Mouse (Mus musculus): Measurements from ENCODE around the gene Fam193a. TPM values are rescaled to one million over a fixed set of nuclear protein-coding genes. Genes with fewer than 3 reads are reported as not detected.

Gene Fam193a
- polyA plus RNA-seq, 1 experiment from 2014 or later, result 14.4 TPM

- Histone ChIP-seq H3K4me3 (ENCODE audit: low read depth, low read length) (no peak overlapping the region), H3K9me3 (ENCODE audit: control insufficient read depth, low read length) (no peaks in the 10 kb centered on the region), H3K4me1 (ENCODE audit: control insufficient read depth, insufficient read depth, low read length) (no peaks in the 10 kb centered on the region), H3K9ac (ENCODE audit: low read length) (no peak overlapping the region), H3K27me3 (ENCODE audit: control insufficient read depth, insufficient read depth, low read length) (no peaks in the 10 kb centered on the region), H3K36me3 (ENCODE audit: control insufficient read depth, insufficient read depth, low read length) (no peaks in the 10 kb centered on the region), H3K27ac (ENCODE audit: low read depth, low read length) (no peak overlapping the region), H3K4me2 (no peak overlapping the region)
- WGBS, result 82% methylated on average over 6 of the region's 6 CpGs
- DNase-seq (ENCODE audit: low spot score, missing footprints), result no peak
- ATAC-seq (ENCODE audit: low FRiP score), result no peak
Observed at GRCm38 (mm10) chr5:34496745-34497144, 127.0 kb downstream of the Fam193a start.

GRCm38 (mm10) chr5:34500886-34501285 lies 131.2 kb downstream of the Fam193a start:
- H3K4me1 ChIP-seq (ENCODE audit: control insufficient read depth, insufficient read depth, low read length), result no peaks in the 10 kb centered on the region
- H3K4me2 ChIP-seq, result no peak overlapping the region
- no peak for DNase-seq (ENCODE audit: low spot score, missing footprints)
- H3K9me3 ChIP-seq (ENCODE audit: control insufficient read depth, low read length), result no peaks in the 10 kb centered on the region
- H3K4me3 ChIP-seq (ENCODE audit: low read depth, low read length), result no peak overlapping the region
- H3K36me3 ChIP-seq (ENCODE audit: control insufficient read depth, insufficient read depth, low read length), result no peaks in the 10 kb centered on the region
- no peaks in the 10 kb centered on the region for H3K27me3 ChIP-seq (ENCODE audit: control insufficient read depth, insufficient read depth, low read length)
- no peak overlapping the region for H3K9ac ChIP-seq (ENCODE audit: low read length)
- no peak overlapping the region for H3K27ac ChIP-seq (ENCODE audit: low read depth, low read length)
- 87% methylated on average over 5 of the region's 5 CpGs for WGBS
- no peak for ATAC-seq (ENCODE audit: low FRiP score)

GRCm38 (mm10) chr5:34501588-34501987 lies 131.9 kb downstream of the Fam193a start:
- Histone ChIP-seq H3K27ac (ENCODE audit: low read depth, low read length) (no peak overlapping the region), H3K9ac (ENCODE audit: low read length) (no peak overlapping the region), H3K9me3 (ENCODE audit: control insufficient read depth, low read length) (no peaks in the 10 kb centered on the region), H3K4me3 (ENCODE audit: low read depth, low read length) (no peak overlapping the region), H3K36me3 (ENCODE audit: control insufficient read depth, insufficient read depth, low read length) (no peaks in the 10 kb centered on the region), H3K27me3 (ENCODE audit: control insufficient read depth, insufficient read depth, low read length) (no peaks in the 10 kb centered on the region), H3K4me2 (no peak overlapping the region), H3K4me1 (ENCODE audit: control insufficient read depth, insufficient read depth, low read length) (no peaks in the 10 kb centered on the region)
- 89% methylated on average over 3 of the region's 3 CpGs for WGBS
- ATAC-seq (ENCODE audit: low FRiP score) (no peak), DNase-seq (ENCODE audit: low spot score, missing footprints) (no peak)

- no peak for ATAC-seq (ENCODE audit: low FRiP score)
- no peaks in the 10 kb centered on the region for H3K36me3 ChIP-seq (ENCODE audit: control insufficient read depth, insufficient read depth, low read length)
- H3K27me3 ChIP-seq (ENCODE audit: control insufficient read depth, insufficient read depth, low read length), result no peaks in the 10 kb centered on the region
- no peak overlapping the region for H3K9ac ChIP-seq (ENCODE audit: low read length)
- no peak for DNase-seq (ENCODE audit: low spot score, missing footprints)
- no peak overlapping the region for H3K4me3 ChIP-seq (ENCODE audit: low read depth, low read length)
- H3K27ac ChIP-seq (ENCODE audit: low read depth, low read length), result no peak overlapping the region
- H3K4me1 ChIP-seq (ENCODE audit: control insufficient read depth, insufficient read depth, low read length), result no peaks in the 10 kb centered on the region
- WGBS, result 88% methylated on average over 1 of the region's 1 CpGs
- H3K9me3 ChIP-seq (ENCODE audit: control insufficient read depth, low read length), result no peaks in the 10 kb centered on the region
- no peak overlapping the region for H3K4me2 ChIP-seq
Observed at GRCm38 (mm10) chr5:34502411-34502810, 132.7 kb downstream of the Fam193a start.

- H3K36me3 ChIP-seq (ENCODE audit: control insufficient read depth, insufficient read depth, low read length), result no peaks in the 10 kb centered on the region
- H3K27me3 ChIP-seq (ENCODE audit: control insufficient read depth, insufficient read depth, low read length), result no peaks in the 10 kb centered on the region
- H3K4me1 ChIP-seq (ENCODE audit: control insufficient read depth, insufficient read depth, low read length), result no peaks in the 10 kb centered on the region
- H3K4me2 ChIP-seq, result no peak overlapping the region
- no peak for DNase-seq (ENCODE audit: low spot score, missing footprints)
- no peak overlapping the region for H3K27ac ChIP-seq (ENCODE audit: low read depth, low read length)
- no peaks in the 10 kb centered on the region for H3K9me3 ChIP-seq (ENCODE audit: control insufficient read depth, low read length)
- no peak for ATAC-seq (ENCODE audit: low FRiP score)
- H3K4me3 ChIP-seq (ENCODE audit: low read depth, low read length), result no peak overlapping the region
- WGBS, result 80% methylated on average over 6 of the region's 6 CpGs
- no peak overlapping the region for H3K9ac ChIP-seq (ENCODE audit: low read length)
Observed at GRCm38 (mm10) chr5:34502821-34503220, 133.1 kb downstream of the Fam193a start.

GRCm38 (mm10) chr5:34512486-34512885 lies 142.8 kb downstream of the Fam193a start:
- no peak overlapping the region for H3K9ac ChIP-seq (ENCODE audit: low read length)
- peaks cover 7% of the 10 kb centered on the region; the same call in 1 of the 2 replicates for H3K27me3 ChIP-seq (ENCODE audit: control insufficient read depth, insufficient read depth, low read length)
- no peak overlapping the region for H3K4me3 ChIP-seq (ENCODE audit: low read depth, low read length)
- DNase-seq (ENCODE audit: low spot score, missing footprints) (no peak), ATAC-seq (ENCODE audit: low FRiP score) (no peak)
- peaks cover 6% of the 10 kb centered on the region; the same call in 1 of the 2 replicates for H3K4me1 ChIP-seq (ENCODE audit: control insufficient read depth, insufficient read depth, low read length)
- no peak overlapping the region for H3K27ac ChIP-seq (ENCODE audit: low read depth, low read length)
- no peak overlapping the region for H3K4me2 ChIP-seq
- H3K36me3 ChIP-seq (ENCODE audit: control insufficient read depth, insufficient read depth, low read length), result no peaks in the 10 kb centered on the region
- H3K9me3 ChIP-seq (ENCODE audit: control insufficient read depth, low read length), result no peaks in the 10 kb centered on the region
- WGBS, result 92% methylated on average over 3 of the region's 3 CpGs

- under 1% methylated on average over 64 of the region's 64 CpGs for WGBS
- peaks cover 6% of the 10 kb centered on the region; the same call in 1 of the 2 replicates for H3K4me1 ChIP-seq (ENCODE audit: control insufficient read depth, insufficient read depth, low read length)
- no peak within 1 kb of the TSS for H3K27ac ChIP-seq (ENCODE audit: low read depth, low read length)
- peak within 1 kb of the TSS; percentile 65 for H3K9ac ChIP-seq (ENCODE audit: low read length)
- H3K4me3 ChIP-seq (ENCODE audit: low read depth, low read length), result peak within 1 kb of the TSS; percentile 57
- no peaks in the 10 kb centered on the region for H3K36me3 ChIP-seq (ENCODE audit: control insufficient read depth, insufficient read depth, low read length)
- peak; percentile 99 for DNase-seq (ENCODE audit: low spot score, missing footprints)
- H3K4me2 ChIP-seq, result peak within 1 kb of the TSS; percentile 95
- no peaks in the 10 kb centered on the region for H3K9me3 ChIP-seq (ENCODE audit: control insufficient read depth, low read length)
- ATAC-seq (ENCODE audit: low FRiP score), result peak; percentile 96
- H3K27me3 ChIP-seq (ENCODE audit: control insufficient read depth, insufficient read depth, low read length), result peaks cover 7% of the 10 kb centered on the region; the same call in 1 of the 2 replicates
Observed at GRCm38 (mm10) chr5:34513466-34514217, 143.9 kb downstream of the Fam193a start, which contains the start of gene Tnip2. Gene Tnip2 (minus strand): TSS chr5:34513991.

- no peaks in the 10 kb centered on the region for H3K36me3 ChIP-seq (ENCODE audit: control insufficient read depth, insufficient read depth, low read length)
- H3K4me3 ChIP-seq (ENCODE audit: low read depth, low read length), result peak overlapping the region; percentile 57; the same call in 1 of the 2 replicates
- peaks cover 7% of the 10 kb centered on the region; the same call in 1 of the 2 replicates for H3K27me3 ChIP-seq (ENCODE audit: control insufficient read depth, insufficient read depth, low read length)
- 0 out of 2 replicates have a peak overlapping the region, but pooled peaks have one; percentile 12 for H3K9ac ChIP-seq (ENCODE audit: low read length)
- no peak overlapping the region for H3K27ac ChIP-seq (ENCODE audit: low read depth, low read length)
- peak overlapping the region; percentile 95 for H3K4me2 ChIP-seq
- ATAC-seq (ENCODE audit: low FRiP score) (no peak; the same call in 1 of the 2 replicates), DNase-seq (ENCODE audit: low spot score, missing footprints) (no peak)
- H3K9me3 ChIP-seq (ENCODE audit: control insufficient read depth, low read length), result no peaks in the 10 kb centered on the region
- WGBS, result 31% methylated on average over 7 of the region's 7 CpGs
- peaks cover 6% of the 10 kb centered on the region; the same call in 1 of the 2 replicates for H3K4me1 ChIP-seq (ENCODE audit: control insufficient read depth, insufficient read depth, low read length)
Observed at GRCm38 (mm10) chr5:34514218-34514566, 144.5 kb downstream of the Fam193a start.

GRCm38 (mm10) chr5:34515096-34515495 lies 145.4 kb downstream of the Fam193a start:
- Histone ChIP-seq H3K27me3 (ENCODE audit: control insufficient read depth, insufficient read depth, low read length) (peaks cover 7% of the 10 kb centered on the region; the same call in 1 of the 2 replicates), H3K9ac (ENCODE audit: low read length) (no peak overlapping the region), H3K4me3 (ENCODE audit: low read depth, low read length) (no peak overlapping the region), H3K4me2 (no peak overlapping the region), H3K9me3 (ENCODE audit: control insufficient read depth, low read length) (no peaks in the 10 kb centered on the region), H3K4me1 (ENCODE audit: control insufficient read depth, insufficient read depth, low read length) (peaks cover 6% of the 10 kb centered on the region; the same call in 1 of the 2 replicates), H3K27ac (ENCODE audit: low read depth, low read length) (no peak overlapping the region), H3K36me3 (ENCODE audit: control insufficient read depth, insufficient read depth, low read length) (no peaks in the 10 kb centered on the region)
- ATAC-seq (ENCODE audit: low FRiP score) (no peak), DNase-seq (ENCODE audit: low spot score, missing footprints) (no peak)
